Mouse (Mus musculus) embryo, embryonic 11.5 days (tissue): ENCODE measurements at regions not wholly inside any gene's neighbourhood (a gene's known extent, or its start where the extent isn't known, plus 50 kb on each side); places are given as distances from the start of the nearest gene placed in this dataset.

ENCODE experiments used
- DNase-seq: peaks from one replicate; pipeline ENCODE4 v3.0.0-alpha.2; 2012; ENCODE audit warnings: low read depth, low spot score

GRCm38 (mm10) chr14:106608341-106608927 is 502.4 kb downstream of the Trim52 start:
- DNase-seq: no peak
